Mouse (Mus musculus): Measurements from ENCODE around the gene Eaf2.

GRCm38 (mm10) chr16:36790166-36790565 is 84.6 kb downstream of the Eaf2 start:
- TF ChIP-seq CTCF (IDR thresholded peaks at IDR 0.05) (no peak), POLR2A (IDR thresholded peaks at IDR 0.05; ENCODE audit: insufficient read depth, low read depth, low read length) (no peak), EP300 (IDR thresholded peaks at IDR 0.05; ENCODE audit: insufficient read depth, low read depth, low read length) (no peak)

All from heart, adult 2 months (tissue).